Mouse (Mus musculus) liver, embryonic 11.5 days (tissue): ENCODE data around the gene Otp. TPM values are rescaled to one million over a fixed set of nuclear protein-coding genes. Genes with fewer than 3 reads are reported as not detected.

Experiments
- ATAC-seq: fragments of 200-750 bp; cut with Nextera tagmentation; replicated peaks from 2 replicates; pipeline ENCODE4 v1.8.0; 2017; ENCODE audit warnings: moderate number of reproducible peaks, mild to moderate bottlenecking, moderate TSS enrichment, moderate library complexity; ENCODE audit not compliant: low FRiP score
- DNase-seq: peaks from one replicate; pipeline ENCODE4 v3.0.0-alpha.2; 2017; ENCODE audit warnings: low spot score
- H3K27ac ChIP-seq: fragments of 300-500 bp; sonication (generic); 2 replicates; pipeline ENCODE4 v1.5.1; 2014; ENCODE audit warnings: mild to moderate bottlenecking, low read depth, low read length, control low read depth
- H3K27me3 ChIP-seq: fragments of 300-500 bp; sonication (generic); replicated peaks from 2 replicates; pipeline ENCODE4 v1.6.1; 2014; ENCODE audit warnings: low read length, mixed read lengths; ENCODE audit not compliant: control insufficient read depth, insufficient read depth
- H3K36me3 ChIP-seq: fragments of 300-500 bp; sonication (generic); 2 replicates; pipeline ENCODE4 v1.6.1; 2014; ENCODE audit warnings: mild to moderate bottlenecking, low read length, moderate library complexity, mixed read lengths; ENCODE audit not compliant: control insufficient read depth, insufficient read depth
- H3K4me1 ChIP-seq: fragments of 300-500 bp; sonication (generic); replicated peaks from 2 replicates; pipeline ENCODE4 v1.6.1; 2014; ENCODE audit warnings: low read length, mixed read lengths; ENCODE audit not compliant: control insufficient read depth, insufficient read depth
- H3K4me2 ChIP-seq: fragments of 300-500 bp; sonication (generic); 2 replicates; pipeline ENCODE4 v1.6.1; 2014; ENCODE audit warnings: mild to moderate bottlenecking, control low read depth, moderate library complexity
- H3K4me3 ChIP-seq: fragments of 300-500 bp; sonication (generic); 2 replicates; pipeline ENCODE4 v1.5.1; 2014; ENCODE audit warnings: low read depth, low read length, control low read depth
- H3K9ac ChIP-seq: fragments of 300-500 bp; sonication (generic); 2 replicates; pipeline ENCODE4 v1.6.1; 2014; ENCODE audit warnings: low read depth, low read length, control low read depth
- H3K9me3 ChIP-seq: fragments of 300-500 bp; sonication (generic); 2 replicates; pipeline ENCODE4 v1.6.1; 2016; ENCODE audit warnings: low read length, inconsistent platforms, mixed read lengths; ENCODE audit not compliant: control insufficient read depth
- WGBS: fragments of 180-500 bp; shearing (Covaris S2); extraction: QIAGEN DNeasy Blood & Tissue Kit; methylation state at CpG from one replicate; pipeline ENCODE4 v1.1.7; 2014; 5-methylcytosine and 5-hydroxymethylcytosine counted together
- polyA plus RNA-seq: library from polyadenylated mRNA; unstranded; fragments of >200 nt; fragmentation: Nextera tagmentation; extraction: Ambion mirVana; gene quantifications from 2 replicates; pipeline ENCODE4 v1.2.1, GENCODE M21; 2014

Otp gene
- polyA plus RNA-seq, 1 experiment from 2014 or later = not detected

DNA sequence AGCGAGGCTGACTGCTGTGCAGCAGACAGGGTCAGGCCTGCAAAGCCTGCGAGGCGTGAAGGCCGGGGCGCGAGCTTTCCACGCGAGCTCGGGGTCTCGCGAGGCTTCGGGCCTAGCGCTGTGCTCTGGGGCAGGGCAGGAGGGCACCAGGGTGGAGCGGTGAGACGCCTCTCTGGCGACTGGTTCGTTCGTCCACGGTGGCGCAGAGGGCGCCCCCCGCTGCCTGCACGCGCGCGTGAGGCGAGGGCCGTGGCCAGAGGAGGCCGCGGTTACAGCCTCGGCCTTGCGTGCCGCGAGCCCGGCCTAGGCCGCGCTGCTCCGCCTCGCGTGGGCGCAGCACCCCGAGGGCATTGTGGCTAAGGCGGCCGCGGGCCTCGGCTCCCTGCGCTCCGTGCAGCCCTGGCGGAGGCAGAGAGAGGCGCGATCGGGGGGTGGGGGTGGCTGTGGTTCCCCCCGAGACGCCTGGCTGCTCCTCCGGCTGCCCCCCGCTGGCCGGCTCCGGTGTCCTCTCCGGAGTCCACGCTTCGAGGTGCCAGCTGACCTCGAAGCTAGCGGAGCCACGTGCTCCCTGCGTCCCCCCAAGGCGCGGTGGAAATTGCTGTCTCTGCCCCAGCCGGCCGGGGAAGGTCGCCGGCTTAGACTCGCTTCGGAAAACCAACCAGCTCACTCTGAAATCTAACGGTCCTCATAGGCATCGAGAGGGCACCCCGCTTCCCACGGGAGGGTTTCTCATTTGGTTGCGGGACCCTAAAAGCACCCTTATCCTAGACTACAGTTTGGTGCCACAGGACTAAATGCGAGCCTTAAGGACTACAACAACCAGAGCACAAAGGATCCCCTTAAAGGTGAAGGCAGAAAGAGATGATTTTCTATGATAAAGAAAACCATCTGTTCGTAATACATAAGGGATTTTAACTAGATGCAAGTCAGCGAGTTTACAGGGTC lies 10.2 kb downstream of the Otp start:
- Histone ChIP-seq H3K9me3 (no peaks in the 10 kb centered on the region), H3K27ac (no peak overlapping the region), H3K36me3 (no peaks in the 10 kb centered on the region), H3K4me3 (no peak overlapping the region), H3K4me2 (peak overlapping the region; percentile 23; the same call in 1 of the 2 replicates), H3K9ac (no peak overlapping the region), H3K4me1 (peaks cover 9% of the 10 kb centered on the region; the same call in 1 of the 2 replicates), H3K27me3 (peaks cover 79% of the 10 kb centered on the region)
- WGBS = 2% methylated on average over 81 of the region's 81 CpGs
- no peak for ATAC-seq
- peak; percentile 35 for DNase-seq

DNA sequence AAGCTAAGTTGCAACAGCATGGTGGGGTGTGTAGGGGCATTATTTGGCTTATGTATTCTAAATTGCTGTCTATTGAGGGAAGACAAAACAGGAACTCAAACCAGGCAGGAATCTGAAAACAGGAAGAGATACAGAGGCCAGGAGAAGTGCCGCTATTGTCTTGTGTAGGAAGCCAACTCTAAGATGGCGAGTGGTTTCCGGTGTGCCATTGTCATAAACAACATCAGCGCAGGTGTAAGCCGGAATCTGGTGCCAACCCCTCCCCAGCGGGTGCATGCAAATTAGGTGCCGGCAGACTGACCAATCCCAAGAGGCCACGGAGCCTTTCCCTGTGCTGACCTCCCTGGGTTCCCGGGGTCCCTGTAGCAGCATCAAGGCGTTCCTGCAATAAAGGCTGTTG lies 32.4 kb downstream of the Otp start:
- Histone ChIP-seq H3K4me1 (no peaks in the 10 kb centered on the region), H3K4me2 (no peak overlapping the region), H3K9me3 (no peaks in the 10 kb centered on the region), H3K36me3 (no peaks in the 10 kb centered on the region), H3K27ac (no peak overlapping the region), H3K9ac (no peak overlapping the region), H3K27me3 (no peaks in the 10 kb centered on the region), H3K4me3 (no peak overlapping the region)
- 71% methylated on average over 10 of the region's 10 CpGs for WGBS
- DNase-seq (no peak), ATAC-seq (no peak)

DNA sequence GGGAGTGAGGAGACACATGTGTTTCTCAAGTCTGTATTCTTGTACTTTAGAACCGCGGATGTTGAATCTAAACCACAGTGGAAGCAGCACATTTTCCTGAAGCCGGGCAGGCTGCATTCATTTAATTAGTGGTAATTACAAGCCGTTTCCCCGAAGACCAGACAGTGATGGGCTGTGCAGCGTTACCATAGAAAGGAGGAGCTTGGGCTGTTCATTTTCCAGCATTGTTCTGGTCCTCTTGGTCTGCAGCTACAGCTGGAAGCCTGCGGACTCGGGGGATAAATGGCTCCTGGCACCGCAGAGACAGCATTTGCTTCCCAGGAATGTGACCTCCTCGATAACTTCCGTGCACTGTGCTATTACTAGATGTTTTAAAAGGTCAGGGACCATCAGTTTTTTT lies 37.6 kb downstream of the Otp start:
- Histone ChIP-seq H3K27me3 (0 out of 2 replicates have a peak, but pooled peaks cover 2% of the 10 kb centered on the region), H3K4me3 (no peak overlapping the region), H3K9ac (no peak overlapping the region), H3K4me2 (no peak overlapping the region), H3K36me3 (no peaks in the 10 kb centered on the region), H3K4me1 (no peaks in the 10 kb centered on the region), H3K27ac (no peak overlapping the region), H3K9me3 (no peaks in the 10 kb centered on the region)
- 42% methylated on average over 11 of the region's 11 CpGs for WGBS
- DNase-seq (no peak), ATAC-seq (no peak)

DNA sequence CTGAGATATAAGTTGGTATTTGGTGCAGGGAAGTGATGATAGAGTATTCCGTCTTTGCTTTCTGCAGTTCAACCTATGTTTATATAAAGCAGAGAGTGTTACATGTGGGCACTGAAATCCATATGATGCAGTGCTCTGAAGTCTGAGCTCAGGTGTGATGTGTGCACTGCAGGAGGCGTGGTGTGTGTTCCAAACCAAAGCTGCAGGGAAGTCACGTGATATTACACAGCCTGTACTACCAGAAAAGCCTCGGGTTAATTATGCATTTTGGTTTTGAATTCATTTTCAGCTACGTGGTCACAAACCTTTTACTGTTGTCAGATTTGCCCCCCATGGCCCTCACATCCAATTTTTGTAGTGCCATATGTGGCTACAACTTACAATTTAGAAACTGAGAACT lies 40.3 kb downstream of the Otp start:
- no peak for DNase-seq
- Histone ChIP-seq H3K27me3 (0 out of 2 replicates have a peak, but pooled peaks cover 2% of the 10 kb centered on the region), H3K4me3 (no peak overlapping the region), H3K36me3 (no peaks in the 10 kb centered on the region), H3K9ac (no peak overlapping the region), H3K9me3 (no peaks in the 10 kb centered on the region), H3K4me2 (no peak overlapping the region), H3K27ac (no peak overlapping the region), H3K4me1 (no peaks in the 10 kb centered on the region)
- no peak for ATAC-seq
- WGBS = 64% methylated on average over 5 of the region's 5 CpGs

DNA sequence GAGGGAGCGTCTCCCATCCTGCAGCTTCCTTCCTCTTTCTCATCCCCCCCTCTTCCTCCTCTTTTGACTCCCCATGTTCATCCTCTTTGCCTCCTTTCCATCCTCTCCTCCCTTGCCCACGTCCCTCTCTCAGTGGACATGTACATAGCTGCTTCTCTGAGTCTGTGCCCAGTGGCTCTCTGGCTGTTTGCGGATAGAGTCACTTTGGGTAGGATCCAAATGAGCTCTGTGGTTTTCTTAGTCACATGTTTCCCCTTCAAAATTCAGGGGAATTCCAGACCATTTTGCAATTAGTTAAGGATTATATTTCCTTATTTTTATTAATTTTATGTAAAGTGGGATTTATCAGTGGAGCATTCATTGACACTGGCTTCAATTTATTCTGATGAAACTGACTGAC lies 52.7 kb downstream of the Otp start:
- ATAC-seq = no peak
- Histone ChIP-seq H3K27ac (no peak overlapping the region), H3K4me1 (no peaks in the 10 kb centered on the region), H3K9ac (no peak overlapping the region), H3K9me3 (no peaks in the 10 kb centered on the region), H3K36me3 (no peaks in the 10 kb centered on the region), H3K4me3 (no peak overlapping the region), H3K27me3 (peaks cover 9% of the 10 kb centered on the region; the same call in 1 of the 2 replicates), H3K4me2 (no peak overlapping the region)
- no peak for DNase-seq
- 49% methylated on average over 3 of the region's 3 CpGs for WGBS

Other genes with a start within 250 kb of the Otp start
- 183 and 200 TPM in 2 replicates for gene Tbca, start 86.7 kb upstream of the Otp start, polyA plus RNA-seq
- gene Wdr41, start 100.7 kb downstream of the Otp start, polyA plus RNA-seq = 12.1 and 14.5 TPM in 2 replicates